Mouse (Mus musculus) lung, postnatal 25 days (tissue): ENCODE measurements around the gene Slc22a17.
A peak's percentile ranks its signal among the peaks of the same experiment; 100 is the strongest.

Experiments
- DNase-seq: peaks from one replicate; pipeline ENCODE4 v3.0.0; 2022; ENCODE audit warnings: low spot score

The Slc22a17 gene

GRCm38 (mm10) chr14:54894296-54895151 is 18.4 kb downstream of the Slc22a17 start:
- peak; percentile 53 for DNase-seq

GRCm38 (mm10) chr14:54893651-54894181 is 19.2 kb downstream of the Slc22a17 start:
- DNase-seq, result peak; percentile 99

- DNase-seq, result no peak
These were observed 20.7 kb downstream of the Slc22a17 start, which contains the start of gene Pabpn1 for GRCm38 (mm10) chr14:54892200-54892599. Gene Pabpn1, plus strand, starts transcription at chr14:54892500.

- no peak for DNase-seq
These were observed 27.6 kb downstream of the Slc22a17 start for GRCm38 (mm10) chr14:54885309-54885708.

GRCm38 (mm10) chr14:54884022-54884712 is 28.8 kb downstream of the Slc22a17 start:
- DNase-seq, result no peak

GRCm38 (mm10) chr14:54883154-54884021 is 29.5 kb downstream of the Slc22a17 start, which contains the start of the genes Bcl2l2 and Gm20521:
Gene Bcl2l2, plus strand, starts transcription at chr14:54883377.
Gene Gm20521, plus strand, starts transcription at chr14:54883441.
- DNase-seq, result peak; percentile 82

GRCm38 (mm10) chr14:54877048-54877715 is 35.8 kb downstream of the Slc22a17 start, which contains the start of gene Ppp1r3e:
Gene Ppp1r3e, minus strand, starts transcription at chr14:54877550.
- DNase-seq, result peak; percentile 55

- peak; percentile 89 for DNase-seq
These were observed 36.3 kb downstream of the Slc22a17 start for GRCm38 (mm10) chr14:54876539-54877047.

GRCm38 (mm10) chr14:54875844-54876538 is 36.9 kb downstream of the Slc22a17 start:
- DNase-seq, result peak; percentile 23

- no peak for DNase-seq
These were observed 38.8 kb downstream of the Slc22a17 start for GRCm38 (mm10) chr14:54874165-54874564.

GRCm38 (mm10) chr14:54870861-54871260 is 42.1 kb downstream of the Slc22a17 start, which contains the start of gene Homez:
Gene Homez, minus strand, starts transcription at chr14:54870961.
- DNase-seq, result no peak

- DNase-seq, result no peak
These were observed 44.9 kb downstream of the Slc22a17 start for GRCm38 (mm10) chr14:54868026-54868425.

- DNase-seq, result no peak
These were observed 46.0 kb downstream of the Slc22a17 start for GRCm38 (mm10) chr14:54866936-54867335.

GRCm38 (mm10) chr14:54866268-54866667 is 46.7 kb downstream of the Slc22a17 start:
- DNase-seq, result no peak

- no peak for DNase-seq
These were observed 47.3 kb downstream of the Slc22a17 start for GRCm38 (mm10) chr14:54865626-54866025.

- no peak for DNase-seq
These were observed 48.5 kb downstream of the Slc22a17 start for GRCm38 (mm10) chr14:54864313-54865036.

- DNase-seq, result peak; percentile 94
These were observed 49.2 kb downstream of the Slc22a17 start for GRCm38 (mm10) chr14:54863501-54864312.

GRCm38 (mm10) chr14:54860511-54860910 is 52.4 kb downstream of the Slc22a17 start:
- DNase-seq, result peak; percentile 46
